Mouse (Mus musculus) midbrain, embryonic 11.5 days (tissue): Measurements from ENCODE around the gene Rft1. TPM values are rescaled to one million over a fixed set of nuclear protein-coding genes. Genes with fewer than 3 reads are reported as not detected.
A peak's percentile ranks its signal among the peaks of the same experiment; 100 is the strongest.

Experiments
- ATAC-seq: fragments of 200-750 bp; cut with Nextera tagmentation; 2 replicates; pipeline ENCODE4 v1.8.0; 2017; ENCODE audit warnings: moderate TSS enrichment, moderate library complexity; ENCODE audit not compliant: low FRiP score
- DNase-seq: peaks from one replicate; pipeline ENCODE4 v3.0.0; 2015; ENCODE audit warnings: low spot score; ENCODE audit errors: missing footprints
- H3K27ac ChIP-seq: fragments of 300-500 bp; sonication (generic); 2 replicates; pipeline ENCODE4 v1.5.1; 2014; ENCODE audit warnings: low read depth, low read length
- H3K27me3 ChIP-seq: fragments of 300-500 bp; sonication (generic); 2 replicates; pipeline ENCODE4 v1.6.1; 2014; ENCODE audit warnings: mild to moderate bottlenecking, low read length, moderate library complexity, mixed read lengths; ENCODE audit not compliant: control insufficient read depth, insufficient read depth
- H3K36me3 ChIP-seq: fragments of 300-500 bp; sonication (generic); 2 replicates; pipeline ENCODE4 v1.6.1; 2014; ENCODE audit warnings: mild to moderate bottlenecking, low read length, moderate library complexity, mixed read lengths; ENCODE audit not compliant: control insufficient read depth, insufficient read depth
- H3K4me1 ChIP-seq: fragments of 300-500 bp; sonication (generic); 2 replicates; pipeline ENCODE4 v1.6.1; 2014; ENCODE audit warnings: low read length; ENCODE audit not compliant: control insufficient read depth, insufficient read depth
- H3K4me2 ChIP-seq: fragments of 300-500 bp; sonication (generic); 2 replicates; pipeline ENCODE4 v1.6.1; 2014; ENCODE audit warnings: mild to moderate bottlenecking, moderate library complexity
- H3K4me3 ChIP-seq: fragments of 300-500 bp; sonication (generic); 2 replicates; pipeline ENCODE4 v1.5.1; 2014; ENCODE audit warnings: low read depth, low read length
- H3K9ac ChIP-seq: fragments of 300-500 bp; sonication (generic); 2 replicates; pipeline ENCODE4 v1.6.1; 2014; ENCODE audit warnings: low read length
- H3K9me3 ChIP-seq: fragments of 300-500 bp; sonication (generic); 2 replicates; pipeline ENCODE4 v1.6.1; 2016; ENCODE audit warnings: low read length; ENCODE audit not compliant: control insufficient read depth
- WGBS: fragments of 180-500 bp; shearing (Covaris S2); extraction: QIAGEN DNeasy Blood & Tissue Kit; methylation state at CpG from one replicate; pipeline ENCODE4 v1.1.7; 2014; 5-methylcytosine and 5-hydroxymethylcytosine counted together
- polyA plus RNA-seq: library from polyadenylated mRNA; unstranded; fragments of >200 nt; fragmentation: Nextera tagmentation; extraction: Ambion mirVana; gene quantifications from 2 replicates; pipeline ENCODE4 v1.2.1, GENCODE M21; 2014

The Rft1 gene
- polyA plus RNA-seq: 11.0 and 12.3 TPM in 2 replicates

DNA sequence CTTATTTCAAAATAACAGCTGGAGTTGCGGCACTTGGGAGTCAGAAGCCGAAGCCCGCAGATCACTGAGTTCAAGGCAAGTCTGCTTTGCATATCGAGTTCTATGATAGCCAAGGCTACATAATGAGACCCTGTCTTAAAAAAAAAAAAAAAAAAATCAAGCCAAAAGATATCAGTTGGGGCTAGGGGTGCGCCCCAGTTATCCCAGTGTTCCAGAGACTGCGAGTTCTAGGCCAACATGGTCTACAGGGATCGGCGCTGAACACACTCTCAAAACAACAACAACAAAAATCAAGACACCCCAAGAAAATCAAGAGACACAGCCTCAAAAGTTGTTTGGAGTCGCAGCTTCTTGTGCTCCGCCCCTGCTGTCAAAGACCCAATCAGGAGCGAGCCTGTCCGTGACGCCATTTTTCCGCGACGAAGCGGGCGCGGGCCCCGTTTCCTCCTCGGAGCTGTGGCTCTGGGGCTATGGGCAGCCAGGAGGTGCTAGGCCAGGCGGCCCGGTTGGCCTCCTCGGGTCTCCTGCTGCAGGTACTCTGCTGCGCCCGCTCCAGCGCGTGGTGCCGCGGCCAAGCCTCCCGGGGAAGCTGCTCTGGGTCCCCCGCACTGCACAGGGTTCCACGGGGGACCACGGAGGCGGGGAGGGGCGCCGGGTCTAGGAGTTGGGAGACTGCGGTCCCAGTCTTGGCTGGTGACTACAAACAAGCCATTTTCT, at the start of gene Rft1:
Gene Rft1 (plus strand): TSS at position 418 of the 717 bp plus-strand sequence.
- ATAC-seq (peak; percentile 95), DNase-seq (peak; percentile 100)
- WGBS: 2% methylated on average over 38 of the region's 38 CpGs
- Histone ChIP-seq H3K4me2 (peak within 1 kb of the TSS; percentile 54), H3K9ac (peak within 1 kb of the TSS; percentile 98), H3K4me3 (peak within 1 kb of the TSS; percentile 84), H3K36me3 (no peaks in the 10 kb centered on the region), H3K27ac (peak within 1 kb of the TSS; percentile 62), H3K4me1 (no peaks in the 10 kb centered on the region), H3K9me3 (no peaks in the 10 kb centered on the region), H3K27me3 (no peaks in the 10 kb centered on the region)

DNA sequence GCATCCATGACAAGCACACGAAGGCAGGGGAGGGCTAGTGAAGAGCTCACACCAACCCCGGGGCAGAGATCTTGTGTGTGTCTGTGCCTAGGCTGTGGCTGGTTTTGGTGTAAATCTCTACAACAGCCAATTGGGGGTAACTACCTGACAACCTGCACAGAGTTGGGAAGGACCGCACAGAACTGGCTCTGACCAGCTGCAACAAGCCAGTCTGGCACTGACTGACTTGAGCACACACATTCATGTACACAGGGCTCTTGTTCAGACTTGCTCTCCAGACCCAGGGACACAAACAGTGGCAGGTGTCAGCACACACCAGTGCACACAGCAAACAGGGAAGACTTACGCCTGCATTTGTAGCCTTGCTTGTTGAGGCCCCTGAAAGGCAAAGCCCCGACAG, 47.3 kb upstream of the Rft1 start:
- Histone ChIP-seq H3K27ac (no peak overlapping the region), H3K4me3 (no peak overlapping the region), H3K4me2 (no peak overlapping the region), H3K9ac (no peak overlapping the region), H3K27me3 (no peaks in the 10 kb centered on the region), H3K4me1 (no peaks in the 10 kb centered on the region), H3K36me3 (no peaks in the 10 kb centered on the region), H3K9me3 (no peaks in the 10 kb centered on the region)
- WGBS: 88% methylated on average over 5 of the region's 5 CpGs
- ATAC-seq (no peak), DNase-seq (peak; percentile 66)

DNA sequence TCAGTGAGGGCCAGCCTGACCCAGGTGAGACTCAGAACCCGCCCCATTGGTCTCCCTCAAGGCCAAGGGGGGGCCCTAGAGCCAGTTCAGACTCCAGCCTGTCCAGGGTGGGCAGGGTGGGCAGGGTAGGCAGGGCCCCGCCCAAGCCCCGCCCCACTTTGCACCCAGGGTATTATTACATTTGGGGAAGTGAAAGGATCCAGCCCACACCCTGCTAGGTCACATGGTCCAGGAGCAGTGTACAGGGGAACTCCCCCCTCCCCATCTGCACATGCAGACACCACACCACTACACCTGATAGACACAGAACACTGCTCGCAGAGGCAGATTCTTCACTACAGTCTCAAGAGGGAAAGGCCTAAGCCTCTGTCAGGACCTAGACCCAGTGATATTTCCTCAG, 46.5 kb upstream of the Rft1 start:
- no peaks in the 10 kb centered on the region for H3K27me3 ChIP-seq
- H3K36me3 ChIP-seq: no peaks in the 10 kb centered on the region
- 70% methylated on average over 4 of the region's 4 CpGs for WGBS
- H3K4me2 ChIP-seq: no peak overlapping the region
- peak; percentile 33 for DNase-seq
- no peak overlapping the region for H3K27ac ChIP-seq
- no peaks in the 10 kb centered on the region for H3K4me1 ChIP-seq
- no peak overlapping the region for H3K9ac ChIP-seq
- ATAC-seq: no peak
- no peaks in the 10 kb centered on the region for H3K9me3 ChIP-seq
- no peak overlapping the region for H3K4me3 ChIP-seq

DNA sequence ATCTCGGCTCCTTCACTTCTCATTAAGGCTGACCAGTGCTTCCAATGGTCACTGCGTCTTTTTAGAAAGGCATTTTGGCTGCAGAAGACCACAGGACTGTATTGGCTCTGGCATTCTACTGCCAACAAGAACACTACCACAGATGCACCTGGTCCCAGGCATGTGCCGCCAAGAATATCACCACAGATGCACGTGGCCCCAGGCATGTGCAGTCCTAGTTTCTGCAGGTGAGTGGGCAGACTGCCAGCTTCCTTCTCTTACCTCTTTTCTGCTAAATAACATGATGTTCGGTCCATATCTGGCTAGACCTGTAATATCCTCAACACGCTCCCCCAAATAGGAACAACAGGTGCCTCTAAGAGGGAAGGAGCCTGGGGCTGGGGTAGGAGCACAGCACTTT, 46.0 kb upstream of the Rft1 start:
- H3K27me3 ChIP-seq: no peaks in the 10 kb centered on the region
- H3K4me3 ChIP-seq: no peak overlapping the region
- no peak overlapping the region for H3K4me2 ChIP-seq
- H3K4me1 ChIP-seq: no peaks in the 10 kb centered on the region; the same call in 1 of the 2 replicates
- no peak for DNase-seq
- ATAC-seq: no peak
- no peaks in the 10 kb centered on the region for H3K36me3 ChIP-seq
- H3K27ac ChIP-seq: no peak overlapping the region
- no peak overlapping the region for H3K9ac ChIP-seq
- WGBS: 90% methylated on average over 6 of the region's 6 CpGs
- H3K9me3 ChIP-seq: no peaks in the 10 kb centered on the region

DNA sequence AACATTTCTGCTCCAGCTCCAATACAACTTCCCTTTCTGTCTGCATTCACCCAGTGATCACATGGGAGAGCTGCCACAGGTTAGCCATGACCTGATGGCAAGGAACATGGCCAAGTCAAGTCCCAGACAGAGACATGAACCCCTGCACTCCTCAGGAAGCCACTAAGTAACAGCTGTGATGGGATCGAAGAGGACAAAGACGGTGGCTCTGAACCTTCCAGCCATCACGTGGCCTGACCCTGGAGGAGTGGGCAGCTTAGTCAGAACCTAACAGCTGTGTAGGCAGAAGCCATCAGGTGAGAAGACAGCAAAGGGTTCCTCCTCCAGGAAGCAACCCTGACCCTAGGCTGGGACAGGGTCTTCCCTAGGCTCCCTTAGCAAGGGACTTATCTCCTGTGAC, 44.7 kb upstream of the Rft1 start:
- H3K36me3 ChIP-seq: no peaks in the 10 kb centered on the region
- 87% methylated on average over 3 of the region's 3 CpGs for WGBS
- H3K9ac ChIP-seq: no peak overlapping the region
- DNase-seq: peak; percentile 74
- no peak overlapping the region for H3K27ac ChIP-seq
- no peak overlapping the region for H3K4me3 ChIP-seq
- no peaks in the 10 kb centered on the region for H3K9me3 ChIP-seq
- H3K4me2 ChIP-seq: no peak overlapping the region
- no peaks in the 10 kb centered on the region for H3K27me3 ChIP-seq
- no peak for ATAC-seq
- H3K4me1 ChIP-seq: no peaks in the 10 kb centered on the region; the same call in 1 of the 2 replicates

DNA sequence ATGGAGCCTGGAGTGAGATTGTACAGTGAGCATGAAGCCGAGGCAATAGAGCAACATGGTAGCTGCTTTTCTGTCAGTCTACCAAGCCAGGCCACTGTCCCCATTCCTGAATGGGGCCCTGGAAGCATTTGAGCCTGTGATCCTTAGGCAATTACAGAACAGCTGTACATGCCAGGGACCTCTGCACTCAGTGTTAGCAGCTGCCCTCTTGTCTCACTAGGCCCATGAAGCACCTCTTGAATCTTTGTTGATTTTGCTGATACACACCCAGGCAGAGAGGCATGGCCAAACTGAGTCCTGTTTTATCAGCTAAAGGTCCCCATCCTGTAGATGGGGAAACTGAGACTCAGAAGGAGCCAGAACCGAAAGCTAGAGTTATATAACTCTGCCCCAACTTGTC, 43.9 kb upstream of the Rft1 start:
- DNase-seq: peak; percentile 31
- H3K4me2 ChIP-seq: no peak overlapping the region
- no peak overlapping the region for H3K27ac ChIP-seq
- H3K9me3 ChIP-seq: no peaks in the 10 kb centered on the region
- H3K27me3 ChIP-seq: no peaks in the 10 kb centered on the region
- H3K9ac ChIP-seq: no peak overlapping the region
- no peak overlapping the region for H3K4me3 ChIP-seq
- no peak for ATAC-seq
- WGBS: 79% methylated on average over 2 of the region's 2 CpGs
- no peaks in the 10 kb centered on the region for H3K36me3 ChIP-seq
- no peaks in the 10 kb centered on the region; the same call in 1 of the 2 replicates for H3K4me1 ChIP-seq

DNA sequence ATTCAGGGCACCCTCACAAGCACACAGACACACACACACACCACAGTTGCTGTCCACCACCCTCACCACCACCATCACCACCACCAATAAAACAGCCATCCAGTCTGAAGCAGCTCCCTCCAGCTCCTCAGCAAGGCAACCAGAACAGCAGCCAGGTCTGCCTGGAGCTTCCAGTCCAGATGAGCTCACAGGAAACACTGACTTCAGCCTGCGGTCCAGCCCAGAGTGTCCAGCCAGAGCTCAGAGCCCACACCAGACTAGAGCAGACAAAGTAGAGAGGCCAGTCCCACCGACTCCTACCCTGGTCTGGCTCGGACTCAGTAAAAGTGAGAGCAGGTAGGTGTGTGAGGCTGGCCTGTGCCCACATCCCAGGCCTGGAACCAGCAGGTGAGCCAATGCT, 43.2 kb upstream of the Rft1 start:
- no peaks in the 10 kb centered on the region for H3K36me3 ChIP-seq
- H3K4me2 ChIP-seq: no peak overlapping the region
- no peaks in the 10 kb centered on the region for H3K27me3 ChIP-seq
- H3K9me3 ChIP-seq: no peaks in the 10 kb centered on the region
- peak; percentile 77 for DNase-seq
- no peaks in the 10 kb centered on the region; the same call in 1 of the 2 replicates for H3K4me1 ChIP-seq
- no peak overlapping the region for H3K4me3 ChIP-seq
- H3K9ac ChIP-seq: no peak overlapping the region
- ATAC-seq: no peak
- H3K27ac ChIP-seq: no peak overlapping the region
- 86% methylated on average over 3 of the region's 3 CpGs for WGBS

DNA sequence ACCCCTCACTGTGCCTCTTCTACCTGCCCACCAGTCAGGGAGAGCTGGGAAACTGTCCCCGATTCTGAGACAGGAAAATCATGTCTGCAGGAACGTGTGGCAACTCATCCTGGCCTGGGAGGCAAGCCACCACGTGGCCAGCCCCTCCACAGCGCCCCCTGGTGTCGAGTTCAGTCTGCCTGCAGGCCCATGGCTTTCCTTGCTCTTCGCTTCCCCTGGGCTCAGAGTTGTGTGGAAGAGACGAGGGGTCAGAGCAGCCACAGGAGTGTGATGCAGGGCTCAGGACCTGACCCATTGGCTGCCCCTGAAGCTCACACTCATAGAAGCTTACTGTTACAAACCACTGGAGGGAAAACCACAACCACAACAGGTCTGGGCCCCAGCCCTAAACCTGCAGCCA, 41.6 kb upstream of the Rft1 start:
- Histone ChIP-seq H3K4me2 (no peak overlapping the region), H3K9me3 (no peaks in the 10 kb centered on the region), H3K4me1 (no peaks in the 10 kb centered on the region; the same call in 1 of the 2 replicates), H3K27me3 (no peaks in the 10 kb centered on the region), H3K9ac (no peak overlapping the region), H3K4me3 (no peak overlapping the region), H3K27ac (no peak overlapping the region), H3K36me3 (no peaks in the 10 kb centered on the region)
- DNase-seq (peak; percentile 98), ATAC-seq (peak; percentile 62)
- WGBS: 13% methylated on average over 7 of the region's 7 CpGs

DNA sequence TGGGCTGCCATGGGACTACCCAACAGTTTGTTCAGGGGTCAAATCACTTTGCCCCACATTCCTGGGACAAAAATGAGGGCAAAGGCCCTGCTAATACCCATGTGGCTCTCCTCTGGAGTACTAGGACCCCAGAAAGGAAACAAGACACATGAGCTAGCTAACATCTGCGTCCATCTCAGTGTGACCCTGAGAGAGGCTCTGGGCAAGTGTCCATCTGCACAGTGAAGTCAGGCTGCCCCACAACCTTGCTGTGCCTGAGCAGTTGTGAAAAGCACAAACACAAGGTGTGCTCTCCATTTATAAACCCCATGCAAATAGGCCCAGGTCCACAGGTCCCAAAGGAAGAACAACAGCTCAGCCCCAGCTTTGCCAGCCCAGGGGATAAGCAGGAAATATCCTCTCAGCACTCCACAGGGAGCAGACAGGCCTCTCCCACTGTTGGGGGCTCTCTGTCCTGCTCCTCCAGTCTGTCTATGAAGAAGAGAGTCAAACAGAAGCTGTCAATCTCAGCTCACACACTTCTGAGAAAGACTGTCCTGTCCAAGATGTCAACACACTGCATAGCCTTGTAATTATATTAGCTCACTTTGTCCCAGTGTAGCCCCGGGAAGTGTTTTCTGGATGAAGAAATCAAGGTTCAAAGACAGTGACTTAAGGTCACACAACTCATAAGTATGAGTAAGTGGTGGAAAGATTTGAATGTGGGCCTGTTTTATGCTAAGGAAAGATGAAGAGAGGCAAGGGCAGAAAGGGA, 41.0 kb upstream of the Rft1 start:
- Histone ChIP-seq H3K36me3 (no peaks in the 10 kb centered on the region), H3K4me3 (no peak overlapping the region), H3K4me2 (no peak overlapping the region), H3K27me3 (no peaks in the 10 kb centered on the region), H3K9me3 (no peaks in the 10 kb centered on the region), H3K9ac (no peak overlapping the region), H3K4me1 (no peaks in the 10 kb centered on the region; the same call in 1 of the 2 replicates), H3K27ac (no peak overlapping the region)
- 92% methylated on average over 2 of the region's 2 CpGs for WGBS
- DNase-seq (peak; percentile 66), ATAC-seq (no peak)
